Mouse (Mus musculus) embryonic facial prominence, embryonic 11.5 days (tissue): ENCODE results near the gene A630095N17Rik. TPM values are rescaled to one million over a fixed set of nuclear protein-coding genes. Genes with fewer than 3 reads are reported as not detected.

Experiments used
- ATAC-seq: fragments of 200-750 bp; cut with Nextera tagmentation; replicated peaks from 2 replicates; pipeline ENCODE4 v1.8.0; 2017; ENCODE audit warnings: low read depth; ENCODE audit not compliant: insufficient number of reproducible peaks, low FRiP score, low TSS enrichment
- DNase-seq: peaks from one replicate; pipeline ENCODE4 v3.0.0-alpha.2; 2015; ENCODE audit warnings: low spot score
- H3K27ac ChIP-seq: fragments of 300-500 bp; sonication (generic); replicated peaks from 2 replicates; pipeline ENCODE4 v1.5.1; 2014; ENCODE audit warnings: mild to moderate bottlenecking, low read depth, low read length, control low read depth
- H3K27me3 ChIP-seq: fragments of 300-500 bp; sonication (generic); 2 replicates; pipeline ENCODE4 v1.6.1; 2014; ENCODE audit warnings: mild to moderate bottlenecking, low read length, moderate library complexity, mixed read lengths; ENCODE audit not compliant: control insufficient read depth, insufficient read depth
- H3K36me3 ChIP-seq: fragments of 300-500 bp; sonication (generic); replicated peaks from 2 replicates; pipeline ENCODE4 v1.6.1; 2014; ENCODE audit warnings: low read depth, mild to moderate bottlenecking, low read length, moderate library complexity, mixed read lengths; ENCODE audit not compliant: control insufficient read depth, insufficient read depth
- H3K4me1 ChIP-seq: fragments of 300-500 bp; sonication (generic); 2 replicates; pipeline ENCODE4 v1.6.1; 2014; ENCODE audit warnings: low read length, mixed read lengths; ENCODE audit not compliant: control insufficient read depth, insufficient read depth
- H3K4me2 ChIP-seq: fragments of 300-500 bp; sonication (generic); 2 replicates; pipeline ENCODE4 v1.6.1; 2014; ENCODE audit warnings: low read depth, mild to moderate bottlenecking, control low read depth, low read length, moderate library complexity
- H3K4me3 ChIP-seq: fragments of 300-500 bp; sonication (generic); 2 replicates; pipeline ENCODE4 v1.5.1; 2014; ENCODE audit warnings: low read depth, low read length, control low read depth
- H3K9ac ChIP-seq: fragments of 300-500 bp; sonication (generic); replicated peaks from 2 replicates; pipeline ENCODE4 v1.6.1; 2014; ENCODE audit warnings: mild to moderate bottlenecking, control low read depth, low read length
- H3K9me3 ChIP-seq: fragments of 300-500 bp; sonication (generic); replicated peaks from 2 replicates; pipeline ENCODE4 v1.6.1; 2016; ENCODE audit warnings: mild to moderate bottlenecking, low read length, inconsistent platforms, mixed read lengths; ENCODE audit not compliant: control insufficient read depth
- WGBS: fragments of 180-500 bp; shearing (Covaris S2); extraction: QIAGEN DNeasy Blood & Tissue Kit; methylation state at CpG from one replicate; pipeline ENCODE4 v1.1.7; 2014; 5-methylcytosine and 5-hydroxymethylcytosine counted together
- polyA plus RNA-seq: library from polyadenylated mRNA; unstranded; fragments of >200 nt; fragmentation: Nextera tagmentation; extraction: Ambion mirVana; gene quantifications from 2 replicates; pipeline ENCODE4 v1.2.1, GENCODE M21; 2014

A630095N17Rik gene
- polyA plus RNA-seq, 1 experiment from 2014 or later, result not detected

DNA sequence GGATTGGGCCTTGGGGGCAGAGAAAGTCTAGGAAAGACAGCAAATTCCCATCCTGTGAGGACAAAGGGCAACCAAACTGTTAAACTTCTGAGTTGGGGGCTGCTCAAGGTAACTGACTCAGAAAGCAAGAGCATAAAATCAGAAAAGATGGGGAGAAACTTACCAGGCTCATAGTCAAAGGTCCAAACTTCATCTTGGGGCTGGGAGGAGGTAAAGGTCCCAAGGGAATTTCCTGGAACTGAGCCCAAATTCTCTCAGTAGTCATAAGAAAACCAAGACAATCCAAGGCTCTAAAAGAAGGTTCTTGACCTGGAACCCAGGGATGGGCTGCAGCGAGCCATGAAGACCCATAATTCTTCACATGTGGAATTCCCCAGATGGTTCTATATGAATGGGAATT is 30.7 kb downstream of the A630095N17Rik start:
- no peak overlapping the region for H3K27ac ChIP-seq
- H3K9ac ChIP-seq, result no peak overlapping the region
- 88% methylated on average over 1 of the region's 1 CpGs for WGBS
- ATAC-seq, result no peak
- no peak for DNase-seq
- H3K4me2 ChIP-seq, result no peak overlapping the region
- no peaks in the 10 kb centered on the region; the same call in 1 of the 2 replicates for H3K36me3 ChIP-seq
- no peak overlapping the region for H3K4me3 ChIP-seq
- H3K27me3 ChIP-seq, result no peaks in the 10 kb centered on the region
- no peaks in the 10 kb centered on the region for H3K9me3 ChIP-seq
- H3K4me1 ChIP-seq, result no peaks in the 10 kb centered on the region

DNA sequence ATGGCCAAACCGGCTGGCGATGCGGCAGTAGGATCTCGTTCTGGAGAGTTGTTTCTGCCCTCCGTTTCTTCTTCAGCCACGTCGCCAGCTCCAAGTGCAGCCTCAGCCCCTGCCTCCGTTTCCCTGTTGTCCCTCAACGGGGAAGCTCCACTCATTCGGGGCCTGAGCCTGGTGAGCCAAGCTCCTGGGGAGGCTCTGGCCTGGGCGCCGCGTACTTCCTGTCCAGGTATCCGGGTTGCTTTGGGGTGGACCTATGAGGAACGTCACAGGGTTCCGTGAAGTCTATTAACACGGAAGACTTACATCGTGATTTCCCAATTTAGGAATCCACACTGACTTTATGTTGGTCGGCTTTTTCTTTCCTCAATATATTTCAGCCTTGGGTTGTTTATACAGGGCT is 39.5 kb downstream of the A630095N17Rik start:
- Histone ChIP-seq H3K4me2 (peak overlapping the region; percentile 93), H3K36me3 (no peaks in the 10 kb centered on the region; the same call in 1 of the 2 replicates), H3K27ac (peak overlapping the region; percentile 64), H3K4me1 (no peaks in the 10 kb centered on the region), H3K4me3 (peak overlapping the region; percentile 70), H3K27me3 (no peaks in the 10 kb centered on the region), H3K9ac (peak overlapping the region; percentile 79), H3K9me3 (no peaks in the 10 kb centered on the region)
- WGBS, result 1% methylated on average over 19 of the region's 19 CpGs
- DNase-seq, result peak; percentile 15
- ATAC-seq, result no peak

DNA sequence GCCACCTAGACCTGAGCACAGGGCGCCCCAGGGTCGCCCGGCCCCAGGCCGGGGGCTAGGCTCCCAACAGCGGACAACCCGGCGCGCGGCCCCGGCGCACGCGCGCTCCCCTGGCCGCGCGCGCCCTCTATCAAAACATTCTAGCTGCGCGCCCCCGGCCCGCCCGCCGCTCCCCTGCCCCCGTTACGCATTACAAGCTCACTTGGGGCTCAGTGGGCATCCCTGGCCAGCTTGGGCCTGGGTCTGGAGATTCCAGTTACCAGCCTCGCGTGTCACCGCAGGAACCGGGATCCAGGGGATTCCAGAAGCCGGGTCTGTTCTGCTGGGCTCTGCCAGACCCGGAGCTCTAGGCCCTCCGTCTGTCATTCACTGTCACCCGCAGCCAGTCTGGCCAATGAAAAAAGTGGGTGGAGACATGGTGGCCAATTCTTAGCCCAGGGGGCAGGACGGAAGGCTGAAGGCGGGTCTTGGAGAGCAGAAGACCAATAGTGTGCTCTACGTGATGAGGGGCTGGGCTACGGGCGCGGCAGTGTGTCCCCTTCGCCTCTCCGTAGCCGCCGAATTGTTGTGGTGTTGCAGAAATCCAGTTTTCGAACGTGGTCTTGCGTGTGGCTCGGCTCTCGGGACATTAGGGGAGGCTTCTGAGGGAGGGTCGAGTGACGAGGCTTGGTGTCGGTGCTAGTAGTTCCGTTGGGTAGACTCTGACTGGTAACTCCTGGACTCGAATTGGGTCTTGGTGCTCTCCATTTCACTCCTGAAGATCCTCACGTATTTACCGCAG is 40.1 kb downstream of the A630095N17Rik start, which contains the start of the genes Ankzf1 and Atg9a:
TSS of gene Ankzf1 (plus strand) at position 530 of the 781 bp plus-strand sequence.
TSS of gene Atg9a (minus strand) at position 575 of the 781 bp plus-strand sequence.
- peak within 1 kb of the TSS; percentile 64 for H3K27ac ChIP-seq
- H3K4me3 ChIP-seq, result peak within 1 kb of the TSS; percentile 70
- H3K9ac ChIP-seq, result peak within 1 kb of the TSS; percentile 79
- DNase-seq (peak; percentile 97), ATAC-seq (peak; percentile 99)
- H3K9me3 ChIP-seq, result no peaks in the 10 kb centered on the region
- H3K4me2 ChIP-seq, result peak within 1 kb of the TSS; percentile 93
- H3K36me3 ChIP-seq, result no peaks in the 10 kb centered on the region; the same call in 1 of the 2 replicates
- under 1% methylated on average over 56 of the region's 56 CpGs for WGBS
- no peaks in the 10 kb centered on the region for H3K4me1 ChIP-seq
- H3K27me3 ChIP-seq, result no peaks in the 10 kb centered on the region

DNA sequence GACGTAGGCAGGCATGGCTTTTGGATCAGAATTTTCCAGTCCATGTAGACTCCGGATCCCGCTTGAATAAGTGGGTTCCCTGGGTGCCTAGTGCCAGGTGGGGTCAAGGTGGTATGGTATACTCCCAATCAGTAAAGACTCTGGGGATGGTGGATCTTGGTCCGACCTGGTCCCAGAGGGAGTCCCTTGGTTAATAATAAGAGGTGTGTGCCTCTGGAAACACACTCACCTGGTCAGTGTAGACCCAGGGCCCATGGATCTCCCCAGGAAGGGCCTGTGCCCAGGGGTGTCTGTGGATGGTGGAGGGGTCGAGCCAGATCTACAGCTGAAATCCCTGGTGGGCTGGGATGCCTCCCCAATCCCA is 40.7 kb downstream of the A630095N17Rik start:
- DNase-seq (no peak), ATAC-seq (no peak; the same call in 1 of the 2 replicates)
- H3K27me3 ChIP-seq, result no peaks in the 10 kb centered on the region
- peak overlapping the region; percentile 70 for H3K4me3 ChIP-seq
- 49% methylated on average over 5 of the region's 5 CpGs for WGBS
- no peak overlapping the region; the same call in 1 of the 2 replicates for H3K27ac ChIP-seq
- H3K4me1 ChIP-seq, result no peaks in the 10 kb centered on the region
- no peaks in the 10 kb centered on the region for H3K36me3 ChIP-seq
- no peaks in the 10 kb centered on the region for H3K9me3 ChIP-seq
- peak overlapping the region; percentile 75 for H3K4me2 ChIP-seq
- peak overlapping the region; percentile 65 for H3K9ac ChIP-seq

DNA sequence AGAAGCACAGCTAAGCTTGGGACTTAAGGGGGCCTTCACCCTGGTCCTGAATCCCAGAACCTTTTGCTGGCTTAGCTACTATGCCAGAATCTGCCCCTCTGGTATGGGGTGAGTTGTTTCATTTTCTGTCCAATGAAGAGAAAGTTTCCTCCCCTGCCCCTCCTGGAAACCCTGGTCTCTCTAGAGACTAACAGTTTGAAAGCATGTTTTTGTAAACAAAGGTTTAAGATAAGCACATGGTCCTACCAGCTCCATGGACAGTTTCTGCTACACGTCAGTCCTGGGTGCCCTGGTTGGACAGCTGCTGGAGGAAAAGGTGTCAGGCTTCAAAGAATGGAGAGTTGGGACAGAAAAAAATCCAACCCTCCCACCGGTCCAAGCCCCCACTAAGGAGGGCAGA is 41.3 kb downstream of the A630095N17Rik start:
- 60% methylated on average over 2 of the region's 2 CpGs for WGBS
- no peak overlapping the region for H3K4me2 ChIP-seq
- H3K4me1 ChIP-seq, result no peaks in the 10 kb centered on the region
- ATAC-seq (no peak), DNase-seq (no peak)
- H3K9ac ChIP-seq, result no peak overlapping the region
- H3K9me3 ChIP-seq, result no peaks in the 10 kb centered on the region
- no peak overlapping the region for H3K4me3 ChIP-seq
- no peaks in the 10 kb centered on the region for H3K27me3 ChIP-seq
- H3K27ac ChIP-seq, result no peak overlapping the region
- no peaks in the 10 kb centered on the region for H3K36me3 ChIP-seq

DNA sequence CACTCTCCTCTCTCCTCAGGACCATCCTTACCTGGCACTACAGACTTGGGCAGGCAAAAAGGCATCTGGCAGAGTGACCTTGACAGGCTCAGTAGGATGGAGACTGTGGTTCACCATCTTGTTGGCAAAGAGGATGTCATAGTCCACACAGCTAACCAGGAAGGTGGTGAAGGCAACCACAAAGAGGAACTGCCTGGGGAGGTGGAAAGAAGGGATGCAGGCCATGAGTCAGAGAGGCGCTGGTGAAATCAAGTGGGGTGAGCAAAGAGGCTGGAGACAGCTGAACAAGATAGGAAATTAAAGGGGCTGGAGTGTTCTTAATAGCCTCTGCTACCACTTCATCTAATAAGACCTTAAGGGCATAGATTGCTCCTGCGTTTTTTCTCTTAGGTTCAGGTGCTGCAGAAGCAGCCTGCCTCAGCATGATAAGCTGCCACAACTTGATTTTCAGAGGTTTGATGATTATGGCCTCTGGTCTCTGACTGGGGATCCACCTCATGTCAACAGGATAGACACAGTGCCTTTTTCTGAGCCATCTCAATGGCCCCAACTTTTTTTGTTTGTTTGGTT is 43.9 kb downstream of the A630095N17Rik start:
- no peaks in the 10 kb centered on the region for H3K4me1 ChIP-seq
- ATAC-seq (no peak), DNase-seq (no peak)
- no peak overlapping the region for H3K4me3 ChIP-seq
- no peak overlapping the region for H3K9ac ChIP-seq
- 88% methylated on average over 2 of the region's 2 CpGs for WGBS
- H3K9me3 ChIP-seq, result no peaks in the 10 kb centered on the region
- no peaks in the 10 kb centered on the region for H3K27me3 ChIP-seq
- H3K4me2 ChIP-seq, result no peak overlapping the region
- no peaks in the 10 kb centered on the region; the same call in 1 of the 2 replicates for H3K36me3 ChIP-seq
- no peak overlapping the region for H3K27ac ChIP-seq

DNA sequence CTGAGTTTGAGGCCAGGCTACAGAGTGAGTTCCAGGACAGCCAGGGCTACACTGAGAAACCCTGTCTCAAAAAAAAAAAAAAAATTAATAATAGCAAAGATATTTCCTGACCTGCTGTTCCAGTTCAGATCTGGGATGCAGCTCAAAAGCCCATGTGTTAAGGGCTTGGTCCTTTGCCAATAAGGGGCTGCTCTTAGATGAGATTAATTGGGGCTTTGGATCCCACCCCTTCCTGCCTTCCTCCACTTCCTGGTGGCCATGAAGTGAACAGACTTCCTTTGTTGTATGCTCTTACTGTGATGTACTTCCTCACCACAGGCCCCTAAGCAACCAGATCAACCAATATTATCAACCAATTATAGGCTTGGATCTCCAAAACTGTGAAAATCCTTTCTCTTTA is 44.8 kb downstream of the A630095N17Rik start:
- Histone ChIP-seq H3K27ac (no peak overlapping the region), H3K9me3 (no peaks in the 10 kb centered on the region), H3K9ac (no peak overlapping the region), H3K36me3 (peaks cover 2% of the 10 kb centered on the region; the same call in 1 of the 2 replicates), H3K27me3 (no peaks in the 10 kb centered on the region), H3K4me1 (no peaks in the 10 kb centered on the region), H3K4me3 (no peak overlapping the region), H3K4me2 (no peak overlapping the region)
- ATAC-seq, result no peak
- DNase-seq, result no peak

DNA sequence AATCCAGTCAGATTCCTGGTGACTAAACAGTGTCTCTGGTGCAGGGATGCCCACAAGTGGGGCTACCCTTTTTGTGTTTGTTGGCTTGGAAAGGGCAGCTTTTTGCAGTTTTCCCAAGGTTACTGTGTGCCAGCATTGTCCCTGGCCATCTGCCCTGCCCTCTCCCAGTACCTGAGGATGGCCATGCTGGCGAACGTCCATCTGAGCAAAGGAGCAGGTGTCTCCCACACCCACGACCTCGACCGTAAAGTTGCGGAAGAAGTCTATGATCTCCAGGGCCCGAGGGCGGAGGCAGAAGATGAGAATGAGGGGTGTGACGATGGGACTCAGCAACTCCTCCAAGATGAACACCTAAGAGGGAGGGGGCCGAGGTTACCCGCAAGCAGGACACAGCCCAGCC is 46.4 kb downstream of the A630095N17Rik start:
- 94% methylated on average over 11 of the region's 11 CpGs for WGBS
- no peak overlapping the region for H3K4me2 ChIP-seq
- no peaks in the 10 kb centered on the region for H3K27me3 ChIP-seq
- no peaks in the 10 kb centered on the region for H3K4me1 ChIP-seq
- no peak for ATAC-seq
- no peak for DNase-seq
- H3K9me3 ChIP-seq, result no peaks in the 10 kb centered on the region
- no peak overlapping the region for H3K4me3 ChIP-seq
- no peak overlapping the region for H3K27ac ChIP-seq
- peaks cover 2% of the 10 kb centered on the region for H3K36me3 ChIP-seq
- no peak overlapping the region for H3K9ac ChIP-seq
